Mouse (Mus musculus): ENCODE measurements at regions not wholly inside any gene's neighbourhood (a gene's known extent, or its start where the extent isn't known, plus 50 kb on each side); places are given as distances from the start of the nearest gene placed in this dataset.

DNA sequence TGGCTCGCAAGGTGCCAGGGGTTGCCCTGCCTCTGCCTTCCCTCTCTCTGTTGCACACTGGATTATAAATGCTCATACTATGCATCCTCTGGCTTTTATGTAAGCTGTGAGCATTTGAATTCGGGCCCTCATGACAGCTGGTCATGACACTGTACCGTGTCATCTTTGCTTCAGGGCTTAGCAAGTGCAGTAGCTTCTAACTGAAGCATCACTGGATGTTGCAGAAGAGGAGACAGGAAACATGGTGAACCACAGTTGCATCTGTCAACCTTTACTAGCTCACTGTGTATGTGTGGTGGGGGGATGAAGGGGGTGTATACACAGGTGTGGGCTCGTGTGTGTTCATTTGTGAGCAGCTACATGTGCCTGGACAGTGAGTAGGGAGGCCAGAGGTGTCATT is 216.1 kb upstream of the Stt3b start:
- Histone ChIP-seq H3K9ac (ENCODE audit: low read depth, poor library complexity, severe bottlenecking) (no peak overlapping the region), H3K4me3 (ENCODE audit: low read depth, low read length) (no peak overlapping the region), H3K36me3 (ENCODE audit: control insufficient read depth, insufficient read depth, low read length, poor library complexity, severe bottlenecking) (no peaks in the 10 kb centered on the region), H3K9me3 (replicated peaks; ENCODE audit: control insufficient read depth, insufficient read depth, low read length, poor library complexity, severe bottlenecking) (no peaks in the 10 kb centered on the region), H3K27me3 (ENCODE audit: control insufficient read depth, insufficient read depth, low read length, poor library complexity, severe bottlenecking) (no peaks in the 10 kb centered on the region), H3K27ac (ENCODE audit: insufficient read depth, low read length) (no peak overlapping the region), H3K4me1 (ENCODE audit: control insufficient read depth, insufficient read depth, low read length) (no peaks in the 10 kb centered on the region)
- TF ChIP-seq CTCF (IDR thresholded peaks at IDR 0.05; ENCODE audit: low read depth, low read length): no peak
- no peak for TF ChIP-seq POLR2A (IDR thresholded peaks at IDR 0.05; ENCODE audit: insufficient read depth, low read length)
- TF ChIP-seq EP300 (IDR thresholded peaks at IDR 0.05; ENCODE audit: insufficient read depth, low read depth, low read length): no peak

- TF ChIP-seq EP300 (IDR thresholded peaks at IDR 0.05; ENCODE audit: insufficient read depth, low read depth, low read length) (no peak), POLR2A (IDR thresholded peaks at IDR 0.05; ENCODE audit: insufficient read depth, low read length) (no peak), CTCF (IDR thresholded peaks at IDR 0.05; ENCODE audit: low read depth, low read length) (no peak)
- Histone ChIP-seq H3K4me1 (ENCODE audit: control insufficient read depth, insufficient read depth, low read length) (no peaks in the 10 kb centered on the region), H3K27ac (ENCODE audit: insufficient read depth, low read length) (no peak overlapping the region), H3K27me3 (ENCODE audit: control insufficient read depth, insufficient read depth, low read length, poor library complexity, severe bottlenecking) (no peaks in the 10 kb centered on the region), H3K9ac (ENCODE audit: low read depth, poor library complexity, severe bottlenecking) (no peak overlapping the region), H3K9me3 (replicated peaks; ENCODE audit: control insufficient read depth, insufficient read depth, low read length, poor library complexity, severe bottlenecking) (no peaks in the 10 kb centered on the region), H3K4me3 (ENCODE audit: low read depth, low read length) (no peak overlapping the region), H3K36me3 (ENCODE audit: control insufficient read depth, insufficient read depth, low read length, poor library complexity, severe bottlenecking) (no peaks in the 10 kb centered on the region)
Measured at GRCm38 (mm10) chr9:115526981-115527380, 216.8 kb upstream of the Stt3b start.

DNA sequence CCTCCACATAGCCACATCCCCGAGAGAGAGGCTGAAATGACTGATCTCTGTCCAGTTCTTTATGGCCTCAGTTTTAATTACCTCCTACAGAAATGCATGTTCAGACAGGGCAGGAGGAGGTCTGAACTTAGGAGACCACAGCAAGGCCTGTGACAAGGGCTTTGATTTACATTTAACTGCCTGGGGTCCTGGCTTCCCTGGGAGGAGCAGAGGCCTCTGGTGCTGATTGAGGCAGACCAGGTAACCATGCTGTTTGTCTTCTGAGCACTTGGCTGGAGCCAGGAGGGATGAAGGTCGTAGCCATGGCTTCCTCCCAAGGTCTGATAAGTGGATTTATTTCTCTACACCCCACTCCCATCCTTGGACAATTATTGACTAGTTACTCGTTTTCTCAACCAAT is 224.0 kb upstream of the Stt3b start:
- TF ChIP-seq POLR2A (IDR thresholded peaks at IDR 0.05; ENCODE audit: insufficient read depth, low read length): no peak
- TF ChIP-seq EP300 (IDR thresholded peaks at IDR 0.05; ENCODE audit: insufficient read depth, low read depth, low read length): no peak
- no peak for TF ChIP-seq CTCF (IDR thresholded peaks at IDR 0.05; ENCODE audit: low read depth, low read length)
- H3K9me3 ChIP-seq (replicated peaks; ENCODE audit: control insufficient read depth, insufficient read depth, low read length, poor library complexity, severe bottlenecking): no peaks in the 10 kb centered on the region
- H3K4me1 ChIP-seq (ENCODE audit: control insufficient read depth, insufficient read depth, low read length): no peaks in the 10 kb centered on the region
- H3K4me3 ChIP-seq (ENCODE audit: low read depth, low read length): no peak overlapping the region
- no peaks in the 10 kb centered on the region for H3K36me3 ChIP-seq (ENCODE audit: control insufficient read depth, insufficient read depth, low read length, poor library complexity, severe bottlenecking)
- no peak overlapping the region for H3K9ac ChIP-seq (ENCODE audit: low read depth, poor library complexity, severe bottlenecking)
- no peaks in the 10 kb centered on the region for H3K27me3 ChIP-seq (ENCODE audit: control insufficient read depth, insufficient read depth, low read length, poor library complexity, severe bottlenecking)
- H3K27ac ChIP-seq (ENCODE audit: insufficient read depth, low read length): no peak overlapping the region

DNA sequence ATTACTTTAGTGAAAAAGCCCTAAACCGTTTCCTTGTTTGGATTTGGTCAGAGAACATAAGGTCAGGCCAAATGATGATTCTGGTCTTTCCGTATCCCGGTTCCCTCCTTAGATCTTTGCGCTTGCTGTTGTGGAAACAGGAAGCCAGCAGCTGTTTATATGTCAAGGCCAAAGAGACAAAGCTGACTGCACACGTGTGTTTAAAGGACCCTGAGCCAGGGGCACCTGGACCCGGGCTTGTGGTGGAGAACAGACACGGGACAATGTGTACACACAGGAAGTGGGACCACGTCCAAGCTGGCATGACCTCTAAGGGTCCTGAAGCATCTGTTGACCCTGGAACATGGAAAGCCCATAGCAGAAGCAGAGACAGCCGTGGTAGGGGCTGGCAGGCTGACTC is 233.4 kb upstream of the Stt3b start:
- Histone ChIP-seq H3K27ac (ENCODE audit: insufficient read depth, low read length) (no peak overlapping the region), H3K4me1 (ENCODE audit: control insufficient read depth, insufficient read depth, low read length) (no peaks in the 10 kb centered on the region), H3K27me3 (ENCODE audit: control insufficient read depth, insufficient read depth, low read length, poor library complexity, severe bottlenecking) (no peaks in the 10 kb centered on the region), H3K9me3 (replicated peaks; ENCODE audit: control insufficient read depth, insufficient read depth, low read length, poor library complexity, severe bottlenecking) (peaks cover 18% of the 10 kb centered on the region), H3K36me3 (ENCODE audit: control insufficient read depth, insufficient read depth, low read length, poor library complexity, severe bottlenecking) (no peaks in the 10 kb centered on the region), H3K9ac (ENCODE audit: low read depth, poor library complexity, severe bottlenecking) (no peak overlapping the region), H3K4me3 (ENCODE audit: low read depth, low read length) (no peak overlapping the region)
- TF ChIP-seq POLR2A (IDR thresholded peaks at IDR 0.05; ENCODE audit: insufficient read depth, low read length): no peak

GRCm38 (mm10) chr9:115545178-115545577 is 235.0 kb upstream of the Stt3b start:
- no peak overlapping the region for H3K4me3 ChIP-seq (ENCODE audit: low read depth, low read length)
- peaks cover 15% of the 10 kb centered on the region for H3K9me3 ChIP-seq (replicated peaks; ENCODE audit: control insufficient read depth, insufficient read depth, low read length, poor library complexity, severe bottlenecking)
- H3K4me1 ChIP-seq (ENCODE audit: control insufficient read depth, insufficient read depth, low read length): no peaks in the 10 kb centered on the region
- no peaks in the 10 kb centered on the region for H3K36me3 ChIP-seq (ENCODE audit: control insufficient read depth, insufficient read depth, low read length, poor library complexity, severe bottlenecking)
- H3K9ac ChIP-seq (ENCODE audit: low read depth, poor library complexity, severe bottlenecking): no peak overlapping the region
- no peak overlapping the region for H3K27ac ChIP-seq (ENCODE audit: insufficient read depth, low read length)
- TF ChIP-seq CTCF (IDR thresholded peaks at IDR 0.05; ENCODE audit: low read depth, low read length) (no peak), POLR2A (IDR thresholded peaks at IDR 0.05; ENCODE audit: insufficient read depth, low read length) (no peak), EP300 (IDR thresholded peaks at IDR 0.05; ENCODE audit: insufficient read depth, low read depth, low read length) (no peak)
- no peaks in the 10 kb centered on the region for H3K27me3 ChIP-seq (ENCODE audit: control insufficient read depth, insufficient read depth, low read length, poor library complexity, severe bottlenecking)

DNA sequence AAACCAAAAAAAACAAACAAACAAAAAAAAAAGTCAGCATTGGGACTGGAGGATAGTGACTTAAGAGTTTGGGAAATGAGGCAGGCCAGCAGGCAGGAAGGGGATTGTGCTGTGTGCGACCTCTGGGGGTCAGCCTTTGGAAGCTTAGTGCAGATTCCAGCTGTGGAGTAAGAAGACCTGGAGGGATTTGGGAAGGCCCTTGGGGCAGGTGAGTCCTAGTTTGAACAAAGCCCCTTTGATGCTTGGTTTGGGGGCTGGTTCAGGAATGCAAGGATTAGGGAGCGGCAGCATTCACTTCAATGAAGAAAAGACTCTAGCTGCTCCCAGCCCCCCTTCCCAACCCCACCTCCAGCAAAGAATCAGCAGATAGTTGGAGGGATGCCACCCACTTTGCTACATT is 235.6 kb upstream of the Stt3b start:
- no peaks in the 10 kb centered on the region for H3K36me3 ChIP-seq (ENCODE audit: control insufficient read depth, insufficient read depth, low read length, poor library complexity, severe bottlenecking)
- no peaks in the 10 kb centered on the region for H3K4me1 ChIP-seq (ENCODE audit: control insufficient read depth, insufficient read depth, low read length)
- H3K9me3 ChIP-seq (replicated peaks; ENCODE audit: control insufficient read depth, insufficient read depth, low read length, poor library complexity, severe bottlenecking): peaks cover 11% of the 10 kb centered on the region
- H3K4me3 ChIP-seq (ENCODE audit: low read depth, low read length): no peak overlapping the region
- peak; percentile 65 for TF ChIP-seq CTCF (IDR thresholded peaks at IDR 0.05; ENCODE audit: low read depth, low read length)
- TF ChIP-seq EP300 (IDR thresholded peaks at IDR 0.05; ENCODE audit: insufficient read depth, low read depth, low read length): peak; percentile 94
- no peak for TF ChIP-seq POLR2A (IDR thresholded peaks at IDR 0.05; ENCODE audit: insufficient read depth, low read length)
- H3K27ac ChIP-seq (ENCODE audit: insufficient read depth, low read length): peak overlapping the region; percentile 81; the same call in 1 of the 2 replicates
- no peak overlapping the region for H3K9ac ChIP-seq (ENCODE audit: low read depth, poor library complexity, severe bottlenecking)
- no peaks in the 10 kb centered on the region for H3K27me3 ChIP-seq (ENCODE audit: control insufficient read depth, insufficient read depth, low read length, poor library complexity, severe bottlenecking)

Data from ES-Bruce4 (cell line).